Mouse (Mus musculus) adrenal gland, postnatal 10 days (tissue): ENCODE data around the gene Olfr223. TPM values are rescaled to one million over a fixed set of nuclear protein-coding genes. Genes with fewer than 3 reads are reported as not detected.
A peak's percentile ranks its signal among the peaks of the same experiment; 100 is the strongest.
"Not testable (repeated sequence)": the region's sequence is repeated elsewhere in the genome, so short reads cannot be mapped to it uniquely, and the experiment has no call there.

Experiments
- DNase-seq: peaks from one replicate; pipeline ENCODE4 v3.0.0; 2021; ENCODE audit warnings: mixed read lengths
- total RNA-seq, 2 experiments: library from RNA; stranded (reverse); gene quantifications; 2 replicates each; pipeline ENCODE4 v1.2.3; 2021

Gene Olfr223
- total RNA-seq, 2 experiments from 2014 or later, result not detected

GRCm38 (mm10) chr11:59596950-59597349 lies 3.9 kb upstream of the Olfr223 start:
- DNase-seq, result no peak

DNA sequence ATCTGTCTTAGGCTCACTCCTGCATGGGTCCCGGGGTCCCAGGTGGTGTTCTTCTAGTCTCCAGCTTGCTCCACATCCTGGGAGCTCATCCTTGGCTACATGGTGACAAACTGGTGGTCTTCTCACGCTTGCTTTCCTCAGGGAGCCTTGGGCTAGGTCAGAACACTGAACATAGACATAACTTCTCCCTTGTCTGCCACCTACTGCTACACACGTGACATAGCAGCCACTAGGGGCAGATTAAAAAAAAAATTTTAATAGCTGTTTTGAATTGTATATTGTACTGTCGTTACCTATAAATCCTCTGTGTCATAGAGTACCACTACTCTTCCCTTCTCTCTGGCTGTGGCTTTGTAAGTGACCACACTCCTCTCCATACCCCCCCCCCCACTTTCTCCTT lies 3.0 kb upstream of the Olfr223 start:
- no peak for DNase-seq

GRCm38 (mm10) chr11:59589496-59589895 lies 3.6 kb downstream of the Olfr223 start:
- DNase-seq, result no peak

GRCm38 (mm10) chr11:59584539-59584938 lies 8.6 kb downstream of the Olfr223 start:
- peak; percentile 63 for DNase-seq

GRCm38 (mm10) chr11:59576135-59576534 lies 17.0 kb downstream of the Olfr223 start, which contains the start of gene Olfr222:
Gene Olfr222 (minus strand): TSS chr11:59576235.
- not testable (repeated sequence) for DNase-seq

GRCm38 (mm10) chr11:59575726-59576125 lies 17.4 kb downstream of the Olfr223 start:
- DNase-seq, result peak; percentile 64

GRCm38 (mm10) chr11:59569306-59569705 lies 23.8 kb downstream of the Olfr223 start:
- peak; percentile 29 for DNase-seq

- no peak for DNase-seq
Observed at GRCm38 (mm10) chr11:59562837-59563236, 30.3 kb downstream of the Olfr223 start.

DNA sequence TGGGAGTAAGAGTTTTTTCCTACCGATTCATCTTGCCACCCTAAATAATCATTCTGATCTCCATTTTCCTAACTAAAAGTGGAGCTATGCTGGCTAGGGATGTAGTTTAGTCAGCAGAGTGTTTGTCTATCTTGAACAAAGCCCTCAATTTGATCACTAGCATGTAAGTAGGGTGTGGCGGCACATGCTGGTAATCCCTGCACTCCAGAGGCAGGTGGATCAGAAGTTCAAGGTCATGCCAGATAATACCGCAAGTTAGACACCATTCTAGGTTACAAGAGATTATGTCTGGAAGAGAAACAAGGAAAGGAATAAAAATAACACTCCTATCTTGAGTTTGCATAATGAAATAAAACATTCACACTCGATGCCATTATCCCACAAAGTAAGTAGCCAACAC lies 30.8 kb downstream of the Olfr223 start:
- DNase-seq, result no peak

DNA sequence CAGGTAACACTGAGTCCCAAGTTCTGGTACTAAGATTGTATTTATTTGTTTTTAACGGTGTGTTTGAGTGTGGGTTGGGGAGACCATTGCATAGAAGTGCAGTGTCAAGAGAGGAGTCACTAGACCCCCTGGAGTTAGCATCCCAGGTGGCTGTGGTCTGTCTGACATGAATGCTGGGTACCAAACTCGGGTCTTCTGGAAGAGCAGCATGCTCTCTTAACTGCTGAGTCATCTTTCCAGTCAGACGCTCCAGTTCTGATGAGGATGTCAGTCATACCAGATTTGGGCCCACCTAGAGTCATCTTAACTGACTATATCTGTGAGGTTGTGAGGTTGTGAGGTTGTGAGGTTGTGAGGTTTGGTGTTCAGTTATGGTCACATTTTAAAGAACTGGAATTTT lies 32.2 kb downstream of the Olfr223 start:
- DNase-seq, result no peak

DNA sequence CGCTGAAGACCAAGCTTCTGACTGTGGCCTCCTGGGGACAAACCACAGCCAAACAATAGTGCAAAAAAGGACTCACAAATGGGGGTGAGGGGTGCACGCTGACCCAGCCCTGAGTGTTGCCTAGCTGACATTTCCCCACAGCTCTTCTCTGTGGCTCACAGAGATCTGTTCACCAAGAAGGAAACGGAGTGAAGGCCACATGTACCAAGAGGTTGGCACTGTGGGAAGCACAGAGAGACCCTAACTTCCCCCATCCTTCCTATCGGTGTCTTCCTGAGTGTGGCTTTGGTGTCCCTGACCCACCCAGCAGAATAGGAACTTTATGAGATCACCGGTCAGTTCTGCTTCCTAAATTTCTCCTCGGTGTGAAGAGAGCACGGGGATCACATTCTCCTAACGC lies 38.6 kb downstream of the Olfr223 start:
- no peak for DNase-seq

- no peak for DNase-seq
Observed at GRCm38 (mm10) chr11:59554127-59554526, 39.0 kb downstream of the Olfr223 start.

GRCm38 (mm10) chr11:59544005-59544404 lies 49.1 kb downstream of the Olfr223 start:
- DNase-seq, result no peak

DNA sequence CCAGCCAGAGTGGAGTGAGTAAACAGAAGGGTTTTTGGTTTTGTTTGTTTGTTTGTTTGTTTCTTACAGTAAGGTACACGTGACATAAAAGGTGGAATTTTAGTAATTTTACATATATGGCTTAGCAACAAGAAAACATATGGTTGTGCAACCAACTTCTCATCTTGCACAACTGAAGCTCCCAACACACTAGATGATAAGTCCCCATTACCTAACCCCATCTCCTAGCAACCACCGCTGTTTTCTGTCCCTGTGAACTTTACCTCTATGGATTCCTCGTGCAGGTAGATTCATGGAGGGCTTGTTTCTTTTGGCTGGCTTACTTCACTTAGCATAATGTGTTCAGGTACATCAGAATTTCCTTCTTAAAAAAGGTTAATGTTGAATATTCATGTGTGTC lies 49.7 kb downstream of the Olfr223 start:
- no peak for DNase-seq

GRCm38 (mm10) chr11:59542442-59542841 lies 50.6 kb downstream of the Olfr223 start:
- no peak for DNase-seq

- DNase-seq, result no peak
Observed at GRCm38 (mm10) chr11:59541324-59541723, 51.8 kb downstream of the Olfr223 start, which contains the start of gene Nlrp3. Gene Nlrp3 (plus strand): TSS chr11:59541568.

DNA sequence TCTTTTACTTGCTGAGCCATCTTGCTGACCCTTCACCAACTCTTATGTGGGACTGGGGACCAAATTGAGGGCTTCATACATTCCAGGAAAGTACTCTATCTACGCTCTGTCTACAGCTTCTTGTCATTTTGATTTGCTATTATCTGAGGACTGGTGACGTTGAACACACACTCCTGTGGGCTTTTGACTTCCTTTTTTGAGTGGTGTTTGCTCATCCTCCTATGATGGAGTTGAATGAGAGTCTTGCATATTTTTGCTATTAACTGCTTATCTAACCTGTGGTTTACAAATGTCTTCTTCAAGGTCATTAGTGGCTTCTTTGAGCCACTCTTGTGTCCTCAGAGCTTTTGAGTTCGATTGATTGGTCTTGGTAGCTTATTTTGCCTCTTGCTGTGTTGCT lies 53.0 kb downstream of the Olfr223 start:
- DNase-seq, result no peak

Other genes starting within 250 kb of the Olfr223 start
- gene Prss38, start 217.6 kb downstream of the Olfr223 start, total RNA-seq, result not detected
- gene Jmjd4, start 143.2 kb downstream of the Olfr223 start, total RNA-seq, result 1 to 10 TPM; 7.5 to 9.8 TPM
- gene Snap47, start 142.1 kb downstream of the Olfr223 start, total RNA-seq, result 10 to 100 TPM; 56.4 to 56.8 TPM
- gene Zfp867, start 120.8 kb downstream of the Olfr223 start, total RNA-seq, result 1 to 10 TPM; 3.9 to 6.4 TPM
- 10 to 100 TPM; 22.6 to 23.4 TPM for gene Zkscan17, start 66.5 kb downstream of the Olfr223 start, total RNA-seq
- under 1 TPM; 0.42 to 0.51 TPM for gene Nlrp3, start 51.7 kb downstream of the Olfr223 start, total RNA-seq
- not detected for gene Olfr222, start 17.1 kb downstream of the Olfr223 start, total RNA-seq
- 100 to 1,000 TPM; 216 to 263 TPM for gene Mprip, start 68.0 kb upstream of the Olfr223 start, total RNA-seq
- 10 to 100 TPM in 1 of 2 experiments, 1 to 10 TPM in 1; 6.5 to 10.4 TPM for gene Pld6, start 194.4 kb upstream of the Olfr223 start, total RNA-seq
- gene Flcn, start 216.7 kb upstream of the Olfr223 start, total RNA-seq, result 10 to 100 TPM; 33.3 to 51.3 TPM
- 10 to 100 TPM; 31.4 to 34.2 TPM for gene Nt5m, start 246.2 kb upstream of the Olfr223 start, total RNA-seq
- gene Cops3, start 246.5 kb upstream of the Olfr223 start, total RNA-seq, result 100 to 1,000 TPM in 1 of 2 experiments, 10 to 100 TPM in 1; 98.7 to 103 TPM